Mouse (Mus musculus): ENCODE results near the gene Prkag2. TPM values are rescaled to one million over a fixed set of nuclear protein-coding genes. Genes with fewer than 3 reads are reported as not detected.

The Prkag2 gene
- polyA plus RNA-seq, 1 experiment = 18.0 TPM

GRCm38 (mm10) chr5:25110314-25110713 lies 9.9 kb upstream of the Prkag2 start:
- no peaks in the 10 kb centered on the region for H3K4me1 ChIP-seq (ENCODE audit: control insufficient read depth, insufficient read depth, low read length)
- no peak for TF ChIP-seq POLR2A (IDR thresholded peaks at IDR 0.05; ENCODE audit: borderline replicate concordance, extremely low read depth, low read depth, low read length)
- no peak overlapping the region for H3K4me3 ChIP-seq (replicated peaks; ENCODE audit: extremely low read depth, low read depth, low read length)
- WGBS = 76% methylated on average over 3 of the region's 3 CpGs
- no peak for DNase-seq

GRCm38 (mm10) chr5:25105748-25106147 lies 5.3 kb upstream of the Prkag2 start:
- Histone ChIP-seq H3K4me3 (replicated peaks; ENCODE audit: extremely low read depth, low read depth, low read length) (no peak overlapping the region), H3K4me1 (ENCODE audit: control insufficient read depth, insufficient read depth, low read length) (no peaks in the 10 kb centered on the region)
- DNase-seq = no peak
- TF ChIP-seq CTCF (IDR thresholded peaks at IDR 0.05; ENCODE audit: insufficient read depth, low read length) = no peak
- no peak for TF ChIP-seq POLR2A (IDR thresholded peaks at IDR 0.05; ENCODE audit: borderline replicate concordance, extremely low read depth, low read depth, low read length)

- Histone ChIP-seq H3K4me1 (ENCODE audit: control insufficient read depth, insufficient read depth, low read length) (no peaks in the 10 kb centered on the region), H3K4me3 (replicated peaks; ENCODE audit: extremely low read depth, low read depth, low read length) (peak overlapping the region; percentile 55)
- TF ChIP-seq CTCF (IDR thresholded peaks at IDR 0.05; ENCODE audit: insufficient read depth, low read length) (no peak), POLR2A (IDR thresholded peaks at IDR 0.05; ENCODE audit: borderline replicate concordance, extremely low read depth, low read depth, low read length) (no peak)
- WGBS = under 1% methylated on average over 25 of the region's 25 CpGs
- no peak for DNase-seq
These were observed 683 bp upstream of the Prkag2 start for GRCm38 (mm10) chr5:25101126-25101523.

GRCm38 (mm10) chr5:25100157-25100515 lies 306 bp downstream of the Prkag2 start:
- Histone ChIP-seq H3K4me3 (replicated peaks; ENCODE audit: extremely low read depth, low read depth, low read length) (peak overlapping the region; percentile 55), H3K4me1 (ENCODE audit: control insufficient read depth, insufficient read depth, low read length) (no peaks in the 10 kb centered on the region)
- DNase-seq = no peak
- no peak for TF ChIP-seq CTCF (IDR thresholded peaks at IDR 0.05; ENCODE audit: insufficient read depth, low read length)
- peak; percentile 7; the same call in 1 of the 2 replicates for TF ChIP-seq POLR2A (IDR thresholded peaks at IDR 0.05; ENCODE audit: borderline replicate concordance, extremely low read depth, low read depth, low read length)
- under 1% methylated on average over 26 of the region's 26 CpGs for WGBS

GRCm38 (mm10) chr5:25099367-25100156 lies 880 bp downstream of the Prkag2 start:
- 2% methylated on average over 45 of the region's 45 CpGs for WGBS
- TF ChIP-seq CTCF (IDR thresholded peaks at IDR 0.05; ENCODE audit: insufficient read depth, low read length) (no peak), POLR2A (IDR thresholded peaks at IDR 0.05; ENCODE audit: borderline replicate concordance, extremely low read depth, low read depth, low read length) (no peak)
- Histone ChIP-seq H3K4me1 (ENCODE audit: control insufficient read depth, insufficient read depth, low read length) (no peaks in the 10 kb centered on the region), H3K4me3 (replicated peaks; ENCODE audit: extremely low read depth, low read depth, low read length) (peak overlapping the region; percentile 55)
- DNase-seq = peak; percentile 72

- Histone ChIP-seq H3K4me1 (ENCODE audit: control insufficient read depth, insufficient read depth, low read length) (peaks cover 4% of the 10 kb centered on the region), H3K4me3 (replicated peaks; ENCODE audit: extremely low read depth, low read depth, low read length) (no peak overlapping the region)
- no peak for DNase-seq
- WGBS = 65% methylated on average over 3 of the region's 3 CpGs
- TF ChIP-seq CTCF (IDR thresholded peaks at IDR 0.05; ENCODE audit: insufficient read depth, low read length) = no peak
- no peak for TF ChIP-seq POLR2A (IDR thresholded peaks at IDR 0.05; ENCODE audit: borderline replicate concordance, extremely low read depth, low read depth, low read length)
These were observed 2.6 kb downstream of the Prkag2 start for GRCm38 (mm10) chr5:25097891-25098290.

- H3K4me1 ChIP-seq (ENCODE audit: control insufficient read depth, insufficient read depth, low read length) = peaks cover 6% of the 10 kb centered on the region
- 68% methylated on average over 4 of the region's 4 CpGs for WGBS
- no peak for DNase-seq
- no peak overlapping the region for H3K4me3 ChIP-seq (replicated peaks; ENCODE audit: extremely low read depth, low read depth, low read length)
- TF ChIP-seq CTCF (IDR thresholded peaks at IDR 0.05; ENCODE audit: insufficient read depth, low read length) (no peak), POLR2A (IDR thresholded peaks at IDR 0.05; ENCODE audit: borderline replicate concordance, extremely low read depth, low read depth, low read length) (no peak)
These were observed 4.0 kb downstream of the Prkag2 start for GRCm38 (mm10) chr5:25096431-25096830.

GRCm38 (mm10) chr5:25092630-25093245 lies 7.7 kb downstream of the Prkag2 start:
- Histone ChIP-seq H3K4me3 (replicated peaks; ENCODE audit: extremely low read depth, low read depth, low read length) (no peak overlapping the region), H3K4me1 (ENCODE audit: control insufficient read depth, insufficient read depth, low read length) (peaks cover 6% of the 10 kb centered on the region)
- 54% methylated on average over 8 of the region's 8 CpGs for WGBS
- no peak for DNase-seq
- TF ChIP-seq CTCF (IDR thresholded peaks at IDR 0.05; ENCODE audit: insufficient read depth, low read length) (no peak), POLR2A (IDR thresholded peaks at IDR 0.05; ENCODE audit: borderline replicate concordance, extremely low read depth, low read depth, low read length) (no peak)

GRCm38 (mm10) chr5:25089258-25089972 lies 11.0 kb downstream of the Prkag2 start:
- Histone ChIP-seq H3K4me1 (ENCODE audit: control insufficient read depth, insufficient read depth, low read length) (peaks cover 8% of the 10 kb centered on the region), H3K4me3 (replicated peaks; ENCODE audit: extremely low read depth, low read depth, low read length) (no peak overlapping the region)
- no peak for TF ChIP-seq CTCF (IDR thresholded peaks at IDR 0.05; ENCODE audit: insufficient read depth, low read length)
- no peak for TF ChIP-seq POLR2A (IDR thresholded peaks at IDR 0.05; ENCODE audit: borderline replicate concordance, extremely low read depth, low read depth, low read length)
- no peak for DNase-seq
- WGBS = 61% methylated on average over 6 of the region's 6 CpGs
